Mouse (Mus musculus) intestine, embryonic 15.5 days (tissue): ENCODE results near the gene Cfap58. TPM values are rescaled to one million over a fixed set of nuclear protein-coding genes. Genes with fewer than 3 reads are reported as not detected.

Experiments
- ATAC-seq: fragments of 200-750 bp; cut with Nextera tagmentation; 2 replicates; pipeline ENCODE4 v1.8.0; 2017; ENCODE audit warnings: moderate TSS enrichment, moderate library complexity
- H3K27ac ChIP-seq: fragments of 300-500 bp; sonication (generic); 2 replicates; pipeline ENCODE4 v1.5.1; 2015; ENCODE audit warnings: mild to moderate bottlenecking, inconsistent platforms
- H3K27me3 ChIP-seq: fragments of 300-500 bp; sonication (generic); replicated peaks from 2 replicates; pipeline ENCODE4 v1.6.1; 2015; ENCODE audit warnings: inconsistent platforms
- H3K36me3 ChIP-seq: fragments of 300-500 bp; sonication (generic); 2 replicates; pipeline ENCODE4 v1.6.1; 2015; ENCODE audit warnings: inconsistent platforms
- H3K4me1 ChIP-seq: fragments of 300-500 bp; sonication (generic); replicated peaks from 2 replicates; pipeline ENCODE4 v1.6.1; 2015; ENCODE audit warnings: inconsistent platforms
- H3K4me2 ChIP-seq: fragments of 300-500 bp; sonication (generic); replicated peaks from 2 replicates; pipeline ENCODE4 v1.6.1; 2015; ENCODE audit warnings: mild to moderate bottlenecking, inconsistent platforms
- H3K4me3 ChIP-seq: fragments of 300-500 bp; sonication (generic); replicated peaks from 2 replicates; pipeline ENCODE4 v1.5.1; 2015; ENCODE audit warnings: inconsistent platforms
- H3K9ac ChIP-seq: fragments of 300-500 bp; sonication (generic); 2 replicates; pipeline ENCODE4 v1.6.1; 2015; ENCODE audit warnings: inconsistent platforms
- H3K9me3 ChIP-seq: fragments of 300-500 bp; sonication (generic); 2 replicates; pipeline ENCODE4 v1.6.1; 2016; ENCODE audit warnings: inconsistent platforms
- WGBS: fragments of 180-500 bp; shearing (Covaris S2); methylation state at CpG from one replicate; pipeline ENCODE4 v1.1.7; 2015; 5-methylcytosine and 5-hydroxymethylcytosine counted together
- polyA plus RNA-seq: library from polyadenylated mRNA; unstranded; fragments of >200 nt; fragmentation: Nextera tagmentation; extraction: Ambion mirVana; gene quantifications from 2 replicates; pipeline ENCODE4 v1.2.1, GENCODE M21; 2015

Cfap58 gene
- polyA plus RNA-seq, 1 experiment from 2014 or later, result not detected

- peak overlapping the region; percentile 96 for H3K27ac ChIP-seq
- H3K9ac ChIP-seq, result peak overlapping the region; percentile 81
- no peaks in the 10 kb centered on the region for H3K27me3 ChIP-seq
- no peaks in the 10 kb centered on the region for H3K9me3 ChIP-seq
- H3K4me1 ChIP-seq, result peaks cover 19% of the 10 kb centered on the region
- ATAC-seq, result peak; percentile 63
- peak overlapping the region; percentile 76 for H3K4me2 ChIP-seq
- peak overlapping the region; percentile 83 for H3K4me3 ChIP-seq
- H3K36me3 ChIP-seq, result no peaks in the 10 kb centered on the region
- WGBS, result under 1% methylated on average over 29 of the region's 29 CpGs
Observed at GRCm38 (mm10) chr19:47918455-47919101, 18.9 kb upstream of the Cfap58 start.

GRCm38 (mm10) chr19:47919126-47919965, 18.1 kb upstream of the Cfap58 start, which contains the start of the genes Cfap43 and Itprip:
Cfap43 (minus strand) TSS chr19:47919287.
Itprip (minus strand) TSS chr19:47919299.
- ATAC-seq, result peak; percentile 95
- no peaks in the 10 kb centered on the region for H3K36me3 ChIP-seq
- H3K27ac ChIP-seq, result peak within 1 kb of the TSS; percentile 96
- no peaks in the 10 kb centered on the region for H3K9me3 ChIP-seq
- peaks cover 19% of the 10 kb centered on the region for H3K4me1 ChIP-seq
- peak within 1 kb of the TSS; percentile 76 for H3K4me2 ChIP-seq
- H3K9ac ChIP-seq, result peak within 1 kb of the TSS; percentile 81
- no peaks in the 10 kb centered on the region for H3K27me3 ChIP-seq
- WGBS, result under 1% methylated on average over 48 of the region's 48 CpGs
- H3K4me3 ChIP-seq, result peak within 1 kb of the TSS; percentile 83

- peak overlapping the region; percentile 81; the same call in 1 of the 2 replicates for H3K9ac ChIP-seq
- no peaks in the 10 kb centered on the region for H3K36me3 ChIP-seq
- H3K4me2 ChIP-seq, result peak overlapping the region; percentile 76
- peak overlapping the region; percentile 96 for H3K27ac ChIP-seq
- peaks cover 19% of the 10 kb centered on the region for H3K4me1 ChIP-seq
- under 1% methylated on average over 8 of the region's 8 CpGs for WGBS
- peak overlapping the region; percentile 83 for H3K4me3 ChIP-seq
- H3K9me3 ChIP-seq, result no peaks in the 10 kb centered on the region
- no peaks in the 10 kb centered on the region for H3K27me3 ChIP-seq
- ATAC-seq, result peak; percentile 45
Observed at GRCm38 (mm10) chr19:47919966-47920375, 17.5 kb upstream of the Cfap58 start.

GRCm38 (mm10) chr19:47925819-47926218, 11.7 kb upstream of the Cfap58 start:
- H3K27ac ChIP-seq, result no peak overlapping the region
- H3K4me3 ChIP-seq, result no peak overlapping the region
- no peak overlapping the region for H3K9ac ChIP-seq
- no peaks in the 10 kb centered on the region for H3K4me1 ChIP-seq
- no peak overlapping the region for H3K4me2 ChIP-seq
- WGBS, result 67% methylated on average over 7 of the region's 7 CpGs
- no peaks in the 10 kb centered on the region for H3K36me3 ChIP-seq
- no peak for ATAC-seq
- H3K9me3 ChIP-seq, result no peaks in the 10 kb centered on the region
- no peaks in the 10 kb centered on the region for H3K27me3 ChIP-seq

- no peak overlapping the region for H3K4me3 ChIP-seq
- no peaks in the 10 kb centered on the region for H3K27me3 ChIP-seq
- ATAC-seq, result no peak
- no peak overlapping the region for H3K27ac ChIP-seq
- WGBS, result 77% methylated on average over 2 of the region's 2 CpGs
- H3K9ac ChIP-seq, result no peak overlapping the region
- H3K4me2 ChIP-seq, result no peak overlapping the region
- H3K9me3 ChIP-seq, result no peaks in the 10 kb centered on the region
- H3K36me3 ChIP-seq, result no peaks in the 10 kb centered on the region
- peaks cover 6% of the 10 kb centered on the region; the same call in 1 of the 2 replicates for H3K4me1 ChIP-seq
Observed at GRCm38 (mm10) chr19:47927032-47927431, 10.4 kb upstream of the Cfap58 start.

- peaks cover 6% of the 10 kb centered on the region; the same call in 1 of the 2 replicates for H3K4me1 ChIP-seq
- ATAC-seq, result no peak
- H3K4me3 ChIP-seq, result no peak overlapping the region
- no peaks in the 10 kb centered on the region for H3K27me3 ChIP-seq
- H3K36me3 ChIP-seq, result no peaks in the 10 kb centered on the region
- H3K27ac ChIP-seq, result no peak overlapping the region
- H3K9ac ChIP-seq, result no peak overlapping the region
- 63% methylated on average over 4 of the region's 4 CpGs for WGBS
- H3K4me2 ChIP-seq, result no peak overlapping the region
- no peaks in the 10 kb centered on the region for H3K9me3 ChIP-seq
Observed at GRCm38 (mm10) chr19:47929043-47929442, 8.4 kb upstream of the Cfap58 start.

- Histone ChIP-seq H3K27ac (no peak overlapping the region), H3K9me3 (no peaks in the 10 kb centered on the region), H3K4me1 (peaks cover 6% of the 10 kb centered on the region; the same call in 1 of the 2 replicates), H3K36me3 (no peaks in the 10 kb centered on the region), H3K9ac (no peak overlapping the region), H3K27me3 (no peaks in the 10 kb centered on the region), H3K4me3 (no peak overlapping the region), H3K4me2 (no peak overlapping the region)
- ATAC-seq, result peak; percentile 67
- WGBS, result 40% methylated on average over 7 of the region's 7 CpGs
Observed at GRCm38 (mm10) chr19:47931982-47932638, 5.4 kb upstream of the Cfap58 start.

GRCm38 (mm10) chr19:47934146-47934545, 3.3 kb upstream of the Cfap58 start:
- no peak overlapping the region for H3K4me2 ChIP-seq
- 91% methylated on average over 8 of the region's 8 CpGs for WGBS
- no peak for ATAC-seq

GRCm38 (mm10) chr19:47934636-47935238, 2.7 kb upstream of the Cfap58 start:
- H3K4me2 ChIP-seq, result no peak overlapping the region

More at GRCm38 (mm10) chr19:47934146-47934545, 3.3 kb upstream of the Cfap58 start:
- H3K36me3 ChIP-seq, result no peaks in the 10 kb centered on the region
- no peaks in the 10 kb centered on the region for H3K9me3 ChIP-seq
- peaks cover 12% of the 10 kb centered on the region; the same call in 1 of the 2 replicates for H3K4me1 ChIP-seq
- H3K4me3 ChIP-seq, result no peak overlapping the region
- no peak overlapping the region for H3K27ac ChIP-seq
- 0 out of 2 replicates have a peak, but pooled peaks cover 3% of the 10 kb centered on the region for H3K27me3 ChIP-seq
- H3K9ac ChIP-seq, result no peak overlapping the region

GRCm38 (mm10) chr19:47935530-47935929, 1.9 kb upstream of the Cfap58 start:
- 78% methylated on average over 6 of the region's 6 CpGs for WGBS
- H3K9me3 ChIP-seq, result no peaks in the 10 kb centered on the region
- H3K27me3 ChIP-seq, result peaks cover 6% of the 10 kb centered on the region; the same call in 1 of the 2 replicates
- H3K27ac ChIP-seq, result no peak overlapping the region
- ATAC-seq, result no peak
- H3K9ac ChIP-seq, result no peak overlapping the region
- no peaks in the 10 kb centered on the region for H3K36me3 ChIP-seq
- H3K4me1 ChIP-seq, result peaks cover 12% of the 10 kb centered on the region; the same call in 1 of the 2 replicates
- H3K4me2 ChIP-seq, result no peak overlapping the region
- H3K4me3 ChIP-seq, result no peak overlapping the region

More at GRCm38 (mm10) chr19:47934636-47935238, 2.7 kb upstream of the Cfap58 start:
- Histone ChIP-seq H3K27ac (no peak overlapping the region), H3K4me3 (no peak overlapping the region), H3K9ac (no peak overlapping the region), H3K4me1 (peaks cover 12% of the 10 kb centered on the region; the same call in 1 of the 2 replicates), H3K27me3 (0 out of 2 replicates have a peak, but pooled peaks cover 3% of the 10 kb centered on the region), H3K36me3 (no peaks in the 10 kb centered on the region), H3K9me3 (no peaks in the 10 kb centered on the region)
- ATAC-seq, result 0 out of 2 replicates have a peak, but pooled peaks have one; percentile 21
- 66% methylated on average over 16 of the region's 16 CpGs for WGBS

GRCm38 (mm10) chr19:47936490-47936889, 985 bp upstream of the Cfap58 start:
- Histone ChIP-seq H3K36me3 (no peaks in the 10 kb centered on the region), H3K9me3 (no peaks in the 10 kb centered on the region), H3K27ac (no peak overlapping the region), H3K27me3 (peaks cover 6% of the 10 kb centered on the region; the same call in 1 of the 2 replicates), H3K4me2 (no peak overlapping the region), H3K4me3 (no peak overlapping the region), H3K9ac (no peak overlapping the region), H3K4me1 (peaks cover 9% of the 10 kb centered on the region; the same call in 1 of the 2 replicates)
- ATAC-seq, result no peak
- WGBS, result 83% methylated on average over 11 of the region's 11 CpGs
